Mouse (Mus musculus): Measurements from ENCODE around the gene Dnase2a. TPM values are rescaled to one million over a fixed set of nuclear protein-coding genes. Genes with fewer than 3 reads are reported as not detected.

The Dnase2a gene
- polyA plus RNA-seq, 1 experiment, result 17.2 TPM

- H3K4me3 ChIP-seq (ENCODE audit: insufficient read depth, low read length), result no peak overlapping the region
Observed at GRCm38 (mm10) chr8:84913960-84914359, 5.6 kb downstream of the Dnase2a start.

GRCm38 (mm10) chr8:84915269-84915668, 6.9 kb downstream of the Dnase2a start:
- Histone ChIP-seq H3K4me1 (ENCODE audit: control insufficient read depth, insufficient read depth, low read length) (no peaks in the 10 kb centered on the region), H3K4me3 (ENCODE audit: insufficient read depth, low read length) (no peak overlapping the region), H3K27ac (ENCODE audit: insufficient read depth, low read length) (no peak overlapping the region)
- no peak for TF ChIP-seq CTCF (IDR thresholded peaks at IDR 0.05; ENCODE audit: borderline replicate concordance, insufficient read depth, low read length)
- no peak for TF ChIP-seq POLR2A (IDR thresholded peaks at IDR 0.05; ENCODE audit: low read depth, low read length)

More at GRCm38 (mm10) chr8:84913960-84914359, 5.6 kb downstream of the Dnase2a start:
- TF ChIP-seq CTCF (IDR thresholded peaks at IDR 0.05; ENCODE audit: borderline replicate concordance, insufficient read depth, low read length) (no peak), POLR2A (IDR thresholded peaks at IDR 0.05; ENCODE audit: low read depth, low read length) (no peak)
- no peak overlapping the region for H3K27ac ChIP-seq (ENCODE audit: insufficient read depth, low read length)
- no peaks in the 10 kb centered on the region for H3K4me1 ChIP-seq (ENCODE audit: control insufficient read depth, insufficient read depth, low read length)

- H3K27ac ChIP-seq (ENCODE audit: insufficient read depth, low read length), result no peak overlapping the region
- H3K4me1 ChIP-seq (ENCODE audit: control insufficient read depth, insufficient read depth, low read length), result peaks cover 5% of the 10 kb centered on the region
- no peak overlapping the region for H3K4me3 ChIP-seq (ENCODE audit: insufficient read depth, low read length)
Observed at GRCm38 (mm10) chr8:84917781-84918180, 9.4 kb downstream of the Dnase2a start.

GRCm38 (mm10) chr8:84918646-84919045, 10.3 kb downstream of the Dnase2a start:
- TF ChIP-seq CTCF (IDR thresholded peaks at IDR 0.05; ENCODE audit: borderline replicate concordance, insufficient read depth, low read length) (no peak), POLR2A (IDR thresholded peaks at IDR 0.05; ENCODE audit: low read depth, low read length) (no peak)
- Histone ChIP-seq H3K4me1 (ENCODE audit: control insufficient read depth, insufficient read depth, low read length) (peaks cover 5% of the 10 kb centered on the region), H3K4me3 (ENCODE audit: insufficient read depth, low read length) (no peak overlapping the region), H3K27ac (ENCODE audit: insufficient read depth, low read length) (no peak overlapping the region)

More at GRCm38 (mm10) chr8:84917781-84918180, 9.4 kb downstream of the Dnase2a start:
- TF ChIP-seq POLR2A (IDR thresholded peaks at IDR 0.05; ENCODE audit: low read depth, low read length), result no peak
- TF ChIP-seq CTCF (IDR thresholded peaks at IDR 0.05; ENCODE audit: borderline replicate concordance, insufficient read depth, low read length), result no peak

GRCm38 (mm10) chr8:84921596-84921995, 13.2 kb downstream of the Dnase2a start:
- TF ChIP-seq CTCF (IDR thresholded peaks at IDR 0.05; ENCODE audit: borderline replicate concordance, insufficient read depth, low read length) (no peak), POLR2A (IDR thresholded peaks at IDR 0.05; ENCODE audit: low read depth, low read length) (no peak)
- Histone ChIP-seq H3K27ac (ENCODE audit: insufficient read depth, low read length) (no peak overlapping the region), H3K4me1 (ENCODE audit: control insufficient read depth, insufficient read depth, low read length) (peaks cover 5% of the 10 kb centered on the region), H3K4me3 (ENCODE audit: insufficient read depth, low read length) (no peak overlapping the region)

- Histone ChIP-seq H3K27ac (ENCODE audit: insufficient read depth, low read length) (no peak overlapping the region), H3K4me1 (ENCODE audit: control insufficient read depth, insufficient read depth, low read length) (peaks cover 5% of the 10 kb centered on the region), H3K4me3 (ENCODE audit: insufficient read depth, low read length) (no peak overlapping the region)
- TF ChIP-seq CTCF (IDR thresholded peaks at IDR 0.05; ENCODE audit: borderline replicate concordance, insufficient read depth, low read length) (no peak), POLR2A (IDR thresholded peaks at IDR 0.05; ENCODE audit: low read depth, low read length) (no peak)
Observed at GRCm38 (mm10) chr8:84925557-84925956, 17.2 kb downstream of the Dnase2a start.

GRCm38 (mm10) chr8:84927513-84927912, 19.2 kb downstream of the Dnase2a start:
- no peak for TF ChIP-seq POLR2A (IDR thresholded peaks at IDR 0.05; ENCODE audit: low read depth, low read length)
- no peak for TF ChIP-seq CTCF (IDR thresholded peaks at IDR 0.05; ENCODE audit: borderline replicate concordance, insufficient read depth, low read length)
- no peaks in the 10 kb centered on the region for H3K4me1 ChIP-seq (ENCODE audit: control insufficient read depth, insufficient read depth, low read length)
- no peak overlapping the region for H3K4me3 ChIP-seq (ENCODE audit: insufficient read depth, low read length)
- no peak overlapping the region for H3K27ac ChIP-seq (ENCODE audit: insufficient read depth, low read length)

- Histone ChIP-seq H3K27ac (ENCODE audit: insufficient read depth, low read length) (no peak overlapping the region), H3K4me1 (ENCODE audit: control insufficient read depth, insufficient read depth, low read length) (no peaks in the 10 kb centered on the region), H3K4me3 (ENCODE audit: insufficient read depth, low read length) (no peak overlapping the region)
- TF ChIP-seq POLR2A (IDR thresholded peaks at IDR 0.05; ENCODE audit: low read depth, low read length), result no peak
- peak; percentile 97 for TF ChIP-seq CTCF (IDR thresholded peaks at IDR 0.05; ENCODE audit: borderline replicate concordance, insufficient read depth, low read length)
Observed at GRCm38 (mm10) chr8:84928456-84929306, 20.3 kb downstream of the Dnase2a start.

- Histone ChIP-seq H3K4me1 (ENCODE audit: control insufficient read depth, insufficient read depth, low read length) (no peaks in the 10 kb centered on the region), H3K4me3 (ENCODE audit: insufficient read depth, low read length) (no peak overlapping the region), H3K27ac (ENCODE audit: insufficient read depth, low read length) (no peak overlapping the region)
- TF ChIP-seq POLR2A (IDR thresholded peaks at IDR 0.05; ENCODE audit: low read depth, low read length) (no peak), CTCF (IDR thresholded peaks at IDR 0.05; ENCODE audit: borderline replicate concordance, insufficient read depth, low read length) (no peak)
Observed at GRCm38 (mm10) chr8:84930582-84930981, 22.2 kb downstream of the Dnase2a start.
